Mouse (Mus musculus) right cerebral cortex, adult 2 months (tissue): ENCODE results near the gene Slc35e3.

Source experiments
- DNase-seq, 2 experiments: peaks; one replicate each; pipeline ENCODE4 v3.0.0; 2021 to 2022; ENCODE audit warnings: low spot score in 2 of 2

Slc35e3 gene

DNA sequence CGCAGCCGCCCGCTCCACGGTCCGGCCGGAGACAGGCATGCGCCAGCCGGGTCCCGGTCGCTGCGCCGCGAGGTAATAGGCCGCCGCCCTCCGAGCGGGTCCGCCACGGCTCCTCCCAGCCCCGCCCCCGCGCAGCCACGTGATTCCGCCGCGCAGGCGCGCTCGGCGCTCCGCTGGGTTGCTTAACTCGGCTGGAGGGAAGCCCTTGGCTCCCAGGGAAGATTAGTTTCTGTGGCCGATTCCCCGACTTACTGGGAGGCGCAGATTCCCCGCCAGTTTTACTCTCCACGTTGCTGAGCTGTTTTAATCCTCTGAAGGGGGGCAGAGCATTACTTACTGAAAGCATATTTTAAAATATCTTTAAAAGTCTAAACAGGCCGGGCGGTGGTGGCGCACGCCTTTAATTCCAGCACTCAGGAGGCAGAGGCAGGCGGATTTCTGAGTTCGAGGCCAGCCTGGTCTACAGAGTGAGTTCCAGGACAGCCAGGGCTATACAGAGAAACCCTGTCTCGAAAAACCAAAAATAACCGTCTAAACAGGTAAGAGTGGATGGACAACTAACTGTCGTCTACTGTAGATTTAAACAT, at the start of gene Slc35e3:
Gene Slc35e3 (minus strand): TSS at position 69 of the 587 bp plus-strand sequence.
- DNase-seq, result peak; percentile 92 to 95

DNA sequence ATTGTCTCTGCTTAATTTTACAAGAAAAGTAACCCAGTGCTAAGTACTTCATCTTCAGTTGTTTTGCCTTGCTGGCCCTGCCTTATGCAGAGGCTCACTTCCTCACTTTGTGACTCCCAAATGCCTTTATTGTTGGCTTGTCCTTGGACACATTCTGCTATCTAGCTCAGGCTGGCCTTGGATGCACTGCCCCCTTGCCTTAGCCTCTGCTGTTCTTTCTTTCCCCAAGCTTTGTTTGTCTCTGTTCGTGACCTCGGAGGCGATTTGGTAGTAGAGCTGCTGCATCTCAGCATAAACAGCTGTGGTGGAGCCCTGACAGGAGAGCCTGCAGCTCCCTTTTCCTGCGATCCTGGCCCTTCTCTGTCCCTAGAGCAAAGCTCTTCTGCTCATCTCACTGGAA, 49.0 kb upstream of the Slc35e3 start:
- no peak for DNase-seq

DNA sequence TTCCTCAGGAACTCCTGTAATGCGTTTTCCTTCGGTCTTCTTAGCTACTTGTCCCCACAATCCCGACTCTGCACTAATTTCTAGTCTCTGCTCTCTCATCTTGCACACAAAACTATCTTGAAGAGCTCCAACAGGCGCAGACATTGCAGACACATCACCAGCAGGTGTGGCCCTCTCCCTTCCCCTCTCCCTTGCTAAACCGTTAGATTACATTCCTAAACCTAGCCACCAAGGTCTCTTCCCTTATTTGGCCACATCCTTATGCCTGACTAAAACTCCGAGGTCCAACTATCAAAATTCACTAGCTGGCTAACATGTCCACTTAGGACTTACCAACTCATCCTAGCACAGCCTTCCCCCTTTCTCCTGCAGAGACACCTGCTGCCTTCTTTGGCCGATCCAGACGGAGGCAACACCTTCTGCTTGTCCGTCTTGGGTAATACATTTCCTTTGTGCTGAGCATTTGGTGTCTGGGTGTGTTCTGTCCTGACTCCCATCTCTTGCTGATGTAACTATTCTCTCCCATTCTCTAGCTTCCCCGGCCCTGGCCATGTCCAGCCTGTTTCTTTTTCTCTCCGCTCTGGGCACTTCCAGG, 47.4 kb upstream of the Slc35e3 start:
- no peak for DNase-seq

DNA sequence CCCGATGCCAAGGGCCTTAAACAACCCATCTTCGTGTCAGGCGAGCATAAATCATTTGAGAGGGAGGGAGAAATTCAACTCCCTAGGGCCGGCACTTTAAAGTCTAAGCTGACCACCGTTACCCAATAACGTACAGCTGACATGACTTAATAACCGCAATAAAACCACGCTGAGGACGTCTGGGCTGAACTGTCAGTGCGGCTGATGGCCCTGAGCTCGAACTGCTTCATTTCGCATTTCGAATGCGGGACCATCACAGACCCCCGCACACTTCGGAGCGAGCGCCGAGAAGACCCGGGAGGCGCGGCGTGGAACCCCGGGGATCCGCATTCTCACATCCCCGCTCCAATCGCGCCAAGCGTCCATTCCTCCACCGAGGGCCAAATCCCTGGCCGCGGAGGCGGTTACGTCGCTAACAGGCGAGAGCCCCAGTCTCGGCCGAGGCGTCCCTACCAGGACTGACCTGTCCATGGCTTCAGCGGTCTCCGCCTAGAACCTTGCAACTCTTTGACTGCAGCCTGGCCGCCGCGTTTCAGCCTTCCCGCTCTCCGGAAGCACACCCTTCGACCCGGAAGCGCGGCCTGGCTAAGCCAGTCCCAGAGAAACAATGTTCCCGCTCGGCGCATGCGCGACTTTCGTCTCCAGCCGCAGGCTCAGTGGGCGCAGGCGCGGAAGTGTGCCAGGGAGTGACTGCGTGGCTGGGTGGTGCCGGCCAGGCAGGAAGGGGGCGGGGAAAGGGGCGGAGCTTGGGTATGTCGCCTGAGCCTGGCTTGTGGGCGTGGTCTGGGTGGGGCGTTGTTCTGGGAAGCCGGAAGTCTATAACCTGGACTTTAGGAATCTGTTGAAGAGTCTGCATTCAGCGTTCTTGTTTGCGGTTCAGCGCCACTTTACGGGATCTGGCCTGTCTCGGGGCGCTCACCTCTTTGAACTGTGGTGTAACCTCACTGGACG, 46.3 kb upstream of the Slc35e3 start, which contains the start of gene Nup107:
Gene Nup107 (minus strand): TSS at position 565 of the 951 bp plus-strand sequence.
- peak; percentile 100 for DNase-seq

DNA sequence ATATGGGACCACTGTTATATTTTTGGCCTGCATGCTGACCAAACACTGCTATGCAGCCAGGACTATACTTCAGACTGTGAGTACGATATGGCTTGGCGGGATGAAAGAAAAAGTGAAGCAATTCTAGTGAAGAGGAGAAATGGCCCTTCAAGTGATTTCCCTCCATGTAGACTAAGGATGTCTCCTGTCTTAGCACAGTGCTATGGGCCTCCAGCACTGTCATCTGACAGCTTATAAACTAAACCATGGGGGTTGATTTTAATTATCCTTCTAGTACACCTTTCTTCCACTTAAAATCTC, 45.0 kb upstream of the Slc35e3 start:
- no peak for DNase-seq

DNA sequence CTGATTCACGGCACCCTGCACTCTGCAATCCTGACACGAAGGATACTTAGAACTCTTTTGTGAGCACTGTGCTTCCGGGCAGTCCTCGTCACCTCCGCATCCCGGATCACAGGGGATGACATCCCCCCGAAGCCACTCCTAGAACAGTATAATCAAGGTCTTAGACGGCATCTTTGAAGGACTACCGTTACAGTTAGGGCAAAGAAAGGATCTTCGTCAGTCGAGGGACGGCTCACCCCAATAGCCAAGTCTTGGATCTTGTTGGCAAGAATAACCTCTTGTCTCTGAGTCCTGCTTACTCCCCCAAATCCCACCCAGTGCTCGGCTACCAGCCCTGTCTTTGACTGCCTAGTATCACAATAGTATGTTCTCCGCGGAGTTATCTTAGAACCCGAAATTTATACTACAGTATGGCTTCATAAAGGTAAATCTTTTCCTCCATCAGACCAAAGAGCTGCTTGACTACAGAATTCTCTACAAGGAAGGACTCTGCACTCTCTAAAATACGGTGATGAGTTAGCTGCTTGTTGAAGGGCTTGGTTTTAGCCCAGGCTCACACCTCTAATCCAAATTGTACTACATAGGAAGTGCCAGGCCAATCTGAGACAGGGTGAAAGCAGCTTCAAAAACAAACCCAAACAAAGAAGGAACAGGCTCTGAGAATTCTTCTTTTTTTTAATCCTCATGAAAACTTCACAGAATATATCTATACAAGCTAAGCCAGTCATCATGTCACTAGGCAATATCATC, 44.4 kb upstream of the Slc35e3 start:
- DNase-seq, result no peak

DNA sequence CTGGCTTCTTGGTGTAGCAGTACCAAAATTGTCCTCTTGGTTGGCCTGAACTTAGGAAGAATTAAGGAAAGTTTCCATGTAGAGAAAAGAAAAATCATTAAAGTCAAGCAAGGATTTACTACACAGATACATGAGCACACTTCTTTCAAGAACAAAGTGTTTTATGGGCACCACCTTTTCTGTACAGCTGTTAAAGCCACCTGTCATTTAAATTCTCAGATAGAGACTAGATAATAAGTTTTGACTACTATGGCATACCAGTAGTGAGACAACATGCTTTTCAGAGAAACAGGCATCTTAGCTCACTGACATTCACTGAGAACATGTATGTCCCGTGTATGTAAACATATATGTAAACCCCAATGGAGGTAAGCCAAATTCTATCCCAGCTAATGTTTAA, 43.8 kb upstream of the Slc35e3 start:
- no peak for DNase-seq

DNA sequence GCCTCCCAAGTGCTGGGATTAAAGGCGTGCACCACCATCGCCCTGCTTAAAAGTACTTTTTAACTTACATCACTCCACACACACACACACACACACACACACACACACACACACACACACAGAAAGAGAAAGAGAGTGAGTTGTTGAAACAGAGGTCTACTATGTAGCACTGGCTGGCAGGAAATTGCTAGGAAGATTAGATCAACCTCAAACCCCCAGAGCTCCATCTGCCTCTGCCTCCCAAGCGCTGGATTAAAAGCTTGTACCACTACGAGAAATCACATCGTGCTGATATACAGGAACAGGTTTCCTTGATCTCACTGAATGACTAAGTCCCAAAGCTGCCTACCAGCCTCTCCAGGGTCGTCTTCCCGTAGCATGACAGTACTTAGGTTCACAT, 38.5 kb upstream of the Slc35e3 start:
- no peak for DNase-seq

DNA sequence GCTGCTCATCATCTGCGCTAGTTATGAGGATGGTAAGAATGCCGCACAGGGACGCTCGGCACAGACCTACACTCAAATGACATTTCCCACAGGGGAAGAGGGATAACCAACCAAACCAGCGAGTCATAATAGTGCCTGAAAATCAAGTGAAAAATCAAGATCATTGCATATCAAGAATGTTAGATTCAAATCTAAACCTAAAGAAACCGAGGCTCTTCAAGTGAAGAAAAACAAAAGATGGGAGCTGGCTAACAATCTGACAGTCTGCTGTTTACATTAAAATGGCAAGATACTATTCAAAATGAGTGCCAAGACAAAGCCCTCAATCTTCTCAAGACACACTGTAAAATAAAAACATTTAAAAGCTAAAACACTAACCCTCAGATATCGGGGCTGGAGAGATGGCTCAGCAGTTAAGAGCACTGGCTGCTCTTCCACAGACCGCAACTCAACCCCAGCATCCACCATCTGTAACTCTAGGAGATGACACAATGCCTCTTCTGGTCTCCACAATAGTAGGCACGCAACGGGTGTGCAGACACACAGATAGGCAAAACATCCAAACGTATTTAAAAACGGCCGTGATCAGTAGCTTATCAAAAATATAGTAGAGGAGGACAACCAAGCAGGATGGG, 37.7 kb upstream of the Slc35e3 start:
- DNase-seq, result no peak

DNA sequence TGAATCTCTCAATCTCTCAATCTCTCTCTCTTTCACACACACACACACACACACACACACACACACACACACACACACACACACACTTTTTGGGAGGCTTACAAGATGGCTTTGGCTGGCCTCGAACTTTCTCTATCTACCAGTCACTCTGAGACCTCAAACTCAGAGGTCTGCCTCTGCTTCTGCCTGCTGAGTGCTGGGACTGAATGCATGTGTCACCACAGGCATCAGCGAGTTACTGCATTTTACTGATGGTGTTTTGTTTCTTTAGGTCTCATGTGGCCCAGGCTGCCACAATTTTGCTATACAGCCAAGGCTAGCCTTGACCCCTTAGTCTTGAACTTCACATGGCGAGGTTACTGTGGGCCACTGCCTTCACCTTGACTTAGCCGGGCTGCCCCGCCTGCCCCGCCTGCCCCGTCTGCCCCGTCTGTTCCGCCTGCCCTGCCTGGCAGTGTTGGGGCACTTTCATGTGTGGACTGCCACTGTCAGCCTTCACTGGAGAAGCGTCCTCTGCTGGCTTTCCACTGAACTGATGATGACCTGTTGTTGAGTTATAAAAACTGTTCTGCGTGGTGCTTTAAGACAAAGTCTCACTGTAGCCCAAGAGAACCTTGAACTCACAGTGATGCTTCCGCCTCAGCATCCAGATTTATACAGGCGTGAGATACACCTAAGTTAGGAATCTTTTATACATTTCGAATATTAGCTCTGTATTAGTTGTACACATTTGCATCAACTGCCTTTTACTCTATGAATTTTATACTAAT, 36.5 kb upstream of the Slc35e3 start:
- DNase-seq, result no peak

DNA sequence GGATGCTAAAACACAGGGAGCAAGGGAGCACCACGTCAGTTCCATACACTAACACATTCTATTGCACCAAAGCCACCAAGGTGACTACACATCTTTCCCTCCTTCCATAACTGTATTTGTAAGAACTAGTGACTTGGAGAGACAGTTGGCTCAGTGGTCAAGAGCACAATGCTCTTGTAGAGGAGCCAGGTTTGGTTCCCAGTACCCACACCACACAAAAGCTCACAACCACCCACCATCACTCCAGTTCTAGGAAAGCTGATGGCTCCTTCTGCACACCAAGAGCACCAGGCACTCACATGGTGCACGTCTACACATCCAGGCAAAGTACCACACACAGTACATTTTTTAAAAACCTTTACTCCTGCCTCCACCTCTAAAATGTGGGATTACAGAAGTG, 35.9 kb upstream of the Slc35e3 start:
- DNase-seq, result no peak

DNA sequence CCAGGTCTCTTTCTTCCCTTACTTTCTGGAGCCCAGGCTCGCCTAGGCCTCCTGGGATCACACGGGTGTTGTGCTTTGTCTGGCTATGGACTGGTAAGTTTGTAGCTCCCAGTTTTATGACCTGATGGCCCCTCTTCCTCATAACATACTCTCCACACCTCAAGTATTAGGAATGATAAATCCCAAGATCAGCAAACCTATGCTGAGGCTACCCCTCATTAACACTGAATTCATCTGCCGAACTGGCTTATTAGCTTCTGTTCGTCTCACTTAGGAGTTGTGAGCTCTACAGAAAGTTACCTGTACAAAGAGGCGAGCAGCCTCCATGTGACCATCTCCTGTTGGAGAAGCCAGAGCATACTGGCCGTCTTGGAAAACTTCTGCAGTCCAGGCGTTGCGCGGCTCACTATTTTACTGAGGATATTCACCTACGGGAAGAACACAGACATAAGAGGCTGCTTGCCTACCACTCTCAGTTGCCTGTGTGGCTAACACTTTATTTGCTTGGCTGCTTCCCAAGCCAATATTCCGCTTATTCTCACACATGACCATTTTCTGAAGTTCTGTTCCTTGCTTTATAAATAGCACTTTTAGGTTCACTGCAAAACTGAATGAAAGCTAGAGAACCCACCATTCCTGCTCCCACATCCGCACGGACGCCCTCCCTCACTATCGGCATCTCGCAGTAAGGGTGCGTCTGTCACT, 35.0 kb upstream of the Slc35e3 start:
- DNase-seq, result no peak

DNA sequence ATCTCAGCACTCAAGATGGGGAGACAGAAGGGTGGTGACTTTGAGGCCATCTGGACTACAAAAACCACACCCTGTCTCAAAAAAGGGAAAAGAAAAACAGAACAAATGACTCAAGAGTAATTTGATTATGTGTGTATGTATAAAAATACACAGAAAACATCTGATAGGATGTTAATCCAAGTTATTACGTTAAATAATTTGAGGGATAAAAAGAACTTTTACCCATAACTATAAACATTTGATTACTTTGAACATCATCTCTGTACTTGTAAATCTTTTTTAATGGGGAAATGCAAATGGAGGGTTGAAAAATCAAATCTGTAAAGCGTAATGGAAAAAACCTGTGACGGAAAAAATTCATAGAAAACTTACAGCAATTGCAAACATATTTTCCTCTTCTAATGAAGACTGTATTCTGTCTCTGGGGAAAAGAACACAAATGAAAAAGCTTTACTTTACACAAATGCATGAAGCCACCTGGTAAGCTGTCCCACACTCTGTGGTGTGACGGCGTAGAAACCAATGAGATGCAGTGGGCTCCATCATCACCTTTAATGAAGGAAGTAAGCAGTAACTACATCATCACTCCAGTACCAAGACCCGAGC, 34.2 kb upstream of the Slc35e3 start:
- no peak for DNase-seq

DNA sequence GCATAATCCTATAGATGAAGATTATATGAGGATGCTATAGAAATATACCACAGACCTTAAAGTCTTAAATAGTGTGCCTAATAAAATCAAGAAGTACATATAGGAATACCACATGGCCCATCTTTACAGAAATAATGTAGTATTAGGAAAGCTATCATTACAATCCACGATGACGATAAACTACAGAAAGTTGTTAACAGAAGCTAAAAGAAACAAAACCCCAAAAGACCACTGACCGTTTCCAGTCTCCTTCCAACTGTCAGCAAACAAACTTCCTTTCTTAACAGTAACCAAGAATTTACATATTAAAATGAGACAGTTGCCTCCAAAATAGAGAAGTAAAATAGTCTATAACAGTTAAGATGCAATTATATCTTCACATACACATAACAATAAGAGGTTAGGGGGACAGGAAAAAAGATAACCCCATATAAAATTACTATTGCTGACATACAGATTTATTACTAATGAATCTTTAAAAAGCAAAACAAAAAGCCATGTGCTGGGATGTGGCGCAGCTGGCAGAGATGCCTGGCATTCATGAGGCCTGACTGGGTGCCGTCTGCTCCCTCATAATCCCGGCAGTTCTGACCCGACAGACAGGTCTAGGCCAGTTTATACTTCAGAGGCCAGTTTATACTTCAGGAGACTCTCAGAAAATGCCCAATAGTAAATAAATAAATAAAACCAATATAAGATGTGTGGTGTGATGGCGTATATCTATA, 33.6 kb upstream of the Slc35e3 start:
- no peak for DNase-seq

DNA sequence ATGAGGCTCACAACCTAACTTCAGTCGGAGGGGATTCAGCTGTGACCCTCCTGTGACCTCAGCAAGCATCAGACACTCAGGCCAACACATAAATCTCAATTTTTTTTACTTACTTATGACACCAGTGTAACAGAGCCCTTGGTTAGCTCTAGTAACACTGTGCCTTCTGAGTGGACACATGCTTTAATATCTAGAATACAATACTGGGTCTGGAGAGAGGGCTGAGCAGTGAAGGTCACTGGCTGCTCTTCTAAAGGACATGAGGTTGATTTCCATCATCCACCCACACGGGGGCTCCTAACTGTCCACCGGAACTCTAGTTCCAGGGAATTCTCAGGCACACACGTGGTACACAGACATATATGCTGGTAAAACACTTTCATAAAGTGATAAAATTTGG, 32.8 kb upstream of the Slc35e3 start:
- DNase-seq, result no peak

DNA sequence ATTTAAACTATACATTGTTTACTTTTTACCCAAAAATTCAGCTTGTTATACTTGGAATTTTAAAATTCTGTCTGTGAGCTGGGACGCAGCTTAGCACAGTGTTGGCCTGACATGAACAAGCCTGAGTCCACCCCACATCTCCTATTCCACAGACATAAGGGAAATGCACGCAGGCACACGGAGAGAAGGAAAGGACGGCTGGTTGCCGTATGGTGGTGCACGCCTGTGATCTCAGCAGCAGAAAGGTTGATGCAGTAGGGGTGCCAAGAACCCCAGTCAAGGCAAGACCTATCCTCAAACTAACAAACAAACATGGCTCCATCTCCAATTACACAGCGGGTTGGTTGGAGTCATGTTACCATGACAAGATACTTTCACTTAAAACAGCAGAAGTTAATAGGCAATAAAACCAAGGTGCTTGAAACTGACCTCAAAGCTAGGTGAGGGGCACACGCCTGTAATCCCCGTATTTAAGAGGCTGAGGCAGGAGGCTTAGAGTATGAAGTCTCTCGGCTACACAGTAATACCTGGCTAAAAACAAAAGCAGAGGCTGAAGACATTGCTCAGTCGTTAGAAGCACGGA, 32.3 kb upstream of the Slc35e3 start:
- DNase-seq, result no peak

DNA sequence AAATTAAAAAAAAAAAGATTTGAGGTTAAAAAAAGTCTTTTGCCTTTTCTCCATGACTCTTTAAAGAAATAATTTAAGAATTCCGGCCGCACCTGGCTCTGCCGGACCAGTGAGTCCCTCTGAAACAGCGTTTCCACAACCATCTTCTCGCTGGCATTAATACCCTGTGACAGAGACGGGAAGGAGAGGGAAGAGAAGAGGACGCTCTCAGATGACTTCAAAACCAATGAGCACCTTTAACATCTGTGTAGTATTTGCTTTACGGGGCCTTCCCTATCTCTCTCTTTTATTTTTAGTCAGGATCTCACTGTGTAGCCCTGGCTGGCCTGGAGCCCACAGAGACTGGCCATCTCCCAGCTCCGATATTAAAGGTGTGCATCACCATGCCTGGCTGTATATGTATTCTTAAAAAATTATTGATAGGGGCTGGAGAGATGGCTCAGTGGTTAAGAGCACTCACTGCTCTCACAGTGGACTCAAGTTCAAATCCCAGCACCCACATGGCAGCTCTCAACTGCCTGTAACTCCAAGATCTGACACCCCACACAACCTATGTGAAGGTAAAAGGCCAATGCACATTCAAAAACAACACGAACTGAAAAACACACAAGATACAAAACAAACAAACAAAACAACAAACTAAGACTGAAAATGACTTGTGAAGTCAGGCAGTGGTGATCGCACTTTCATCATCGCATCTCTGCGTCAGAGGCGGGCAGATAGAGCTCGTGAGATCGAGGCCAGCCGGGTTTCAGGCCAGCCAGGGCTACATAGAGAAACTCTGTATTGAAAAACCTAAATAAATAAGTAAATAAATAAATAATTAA, 31.5 kb upstream of the Slc35e3 start:
- no peak for DNase-seq

DNA sequence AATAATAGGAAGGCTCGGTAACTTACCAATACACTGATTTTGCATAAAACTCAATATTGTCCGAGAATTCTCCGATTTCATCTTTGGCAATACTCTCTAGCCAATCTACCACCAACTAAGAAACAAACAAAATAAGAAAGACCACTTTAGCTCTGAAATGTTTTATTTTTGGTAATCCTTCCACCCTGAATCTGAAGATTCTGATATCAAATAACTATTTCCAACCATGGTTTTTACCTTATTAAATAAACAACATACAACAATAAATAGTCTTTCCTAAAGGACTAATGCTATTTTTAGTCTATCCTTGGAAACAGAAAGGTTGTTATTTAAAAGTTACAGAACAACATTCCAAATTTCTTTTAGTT, 30.9 kb upstream of the Slc35e3 start:
- DNase-seq, result no peak
